Mouse (Mus musculus) cerebellum, adult 2 months (tissue): ENCODE data around the gene Vmn1r166. TPM values are rescaled to one million over a fixed set of nuclear protein-coding genes. Genes with fewer than 3 reads are reported as not detected.
"Not testable (repeated sequence)": the region's sequence is repeated elsewhere in the genome, so short reads cannot be mapped to it uniquely, and the experiment has no call there.

Experiments
- DNase-seq, 2 experiments: peaks; one replicate each; pipeline ENCODE4 v3.0.0; 2021
- H3K27ac ChIP-seq: fragments of 200-500 bp; 2 replicates; pipeline ENCODE4 v1.5.1; 2012; ENCODE audit warnings: low read length, control low read depth, inconsistent platforms; ENCODE audit not compliant: insufficient read depth
- H3K27me3 ChIP-seq: fragments of 200-500 bp; 2 replicates; pipeline ENCODE4 v1.6.1; 2012; ENCODE audit warnings: inconsistent platforms, mild to moderate bottlenecking, low read length, moderate library complexity; ENCODE audit not compliant: control insufficient read depth, insufficient read depth
- H3K4me1 ChIP-seq: fragments of 200-500 bp; 2 replicates; pipeline ENCODE4 v1.6.1; 2011; ENCODE audit warnings: low read length; ENCODE audit not compliant: control insufficient read depth, insufficient read depth
- H3K4me3 ChIP-seq: fragments of 200-500 bp; replicated peaks from 2 replicates; pipeline ENCODE3; 2011; ENCODE audit warnings: mild to moderate bottlenecking, low read depth, low read length, control low read depth; ENCODE audit not compliant: insufficient read depth
- WGBS: fragments of 180-500 bp; shearing (Covaris S2); methylation state at CpG from one replicate; pipeline ENCODE4 v1.1.7; 2018; 5-methylcytosine and 5-hydroxymethylcytosine counted together
- polyA plus RNA-seq: library from polyadenylated mRNA; depleted of rRNA; stranded (reverse); fragments of >200 nt; gene quantifications from 2 replicates; pipeline ENCODE4 v1.2.3, GENCODE M21; 2012; rRNA removed

The Vmn1r166 gene
- polyA plus RNA-seq: not detected in 2 replicates

DNA sequence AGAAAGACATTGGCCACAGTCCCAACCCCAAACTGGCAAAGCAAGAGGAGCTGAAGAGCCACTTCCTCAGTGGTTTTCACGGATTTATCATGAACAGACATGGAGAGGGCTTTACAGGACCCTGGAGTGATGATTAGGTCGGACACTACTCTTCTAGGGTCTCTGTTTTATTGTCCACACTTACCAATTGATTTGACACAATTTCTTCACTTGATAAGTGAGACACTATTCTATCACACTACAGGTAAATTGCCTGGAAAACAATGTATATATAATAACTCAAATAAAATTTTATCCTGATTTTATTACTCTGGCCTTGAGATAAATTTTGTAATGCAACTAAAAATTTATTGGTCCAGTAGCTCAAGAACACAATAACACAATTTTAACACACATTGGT lies at the start of gene Vmn1r166:
TSS of gene Vmn1r166 (minus strand) at position 101 of the 400 bp plus-strand sequence.
- DNase-seq: not testable (repeated sequence)

DNA sequence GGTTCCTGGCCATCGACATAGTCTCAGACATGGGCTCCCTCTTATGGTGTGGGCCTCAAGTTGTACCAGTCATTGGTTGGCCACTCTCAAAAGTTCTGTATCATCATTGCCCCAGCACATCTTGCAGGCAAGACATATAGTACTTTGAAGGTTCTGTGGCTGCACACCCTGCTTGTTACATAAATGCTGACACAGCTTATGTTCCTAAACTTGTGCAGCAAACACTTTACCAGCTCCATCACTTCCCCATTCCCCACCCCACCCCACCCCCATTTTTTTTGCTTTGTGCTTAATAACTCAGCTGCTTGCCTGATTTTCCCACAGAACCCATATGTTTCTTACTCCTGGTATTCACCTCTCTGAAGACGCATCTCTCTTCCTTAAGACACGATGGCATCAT lies 49.4 kb upstream of the Vmn1r166 start, which contains the start of gene Nlrp4e:
TSS of gene Nlrp4e (plus strand) at position 301 of the 400 bp plus-strand sequence.
- H3K27me3 ChIP-seq, H3K4me1 ChIP-seq, DNase-seq, H3K4me3 ChIP-seq, H3K27ac ChIP-seq: not testable (repeated sequence)
- WGBS: 74% methylated on average over 3 of the region's 3 CpGs

More for the DNA sequence above, at the start of gene Vmn1r166:
- not testable (repeated sequence) for H3K27me3 ChIP-seq, H3K4me1 ChIP-seq, H3K27ac ChIP-seq, H3K4me3 ChIP-seq
- WGBS: no CpG with 5 or more reads among the region's 2 CpGs

GRCm38 (mm10) chr7:23278800-23279199 lies 27.3 kb upstream of the Vmn1r166 start, which contains the start of gene Gm6902:
TSS of gene Gm6902 (minus strand) at chr7:23278900.
- H3K4me3 ChIP-seq, DNase-seq, H3K27me3 ChIP-seq, H3K4me1 ChIP-seq, H3K27ac ChIP-seq: not testable (repeated sequence)
- no CpG with 5 or more reads among the region's 2 CpGs for WGBS

- not testable (repeated sequence) for H3K4me1 ChIP-seq, H3K27ac ChIP-seq, H3K27me3 ChIP-seq, H3K4me3 ChIP-seq, DNase-seq
- no CpG with 5 or more reads among the region's 3 CpGs for WGBS
These were observed 34.5 kb downstream of the Vmn1r166 start, which contains the start of gene Vmn1r165 for GRCm38 (mm10) chr7:23217032-23217431. TSS of gene Vmn1r165 (plus strand) at chr7:23217332.

Other genes with a start within 250 kb of the Vmn1r166 start
- not detected in 2 replicates for gene Gm4216, start 231.8 kb downstream of the Vmn1r166 start, polyA plus RNA-seq
- not detected in 2 replicates for gene Vmn1r163, start 196.1 kb downstream of the Vmn1r166 start, polyA plus RNA-seq
- not detected in 2 replicates for gene Gm8720, start 184.2 kb downstream of the Vmn1r166 start, polyA plus RNA-seq
- not detected in 2 replicates for gene Gm10662, start 107.2 kb downstream of the Vmn1r166 start, polyA plus RNA-seq
- not detected in 2 replicates for gene Vmn1r165, start 34.4 kb downstream of the Vmn1r166 start, polyA plus RNA-seq
- gene Gm6902, start 27.2 kb upstream of the Vmn1r166 start, polyA plus RNA-seq: not detected in 2 replicates
- not detected in 2 replicates for gene Nlrp4e, start 49.5 kb upstream of the Vmn1r166 start, polyA plus RNA-seq
- gene Nlrp5, start 134.2 kb upstream of the Vmn1r166 start, polyA plus RNA-seq: not detected in 2 replicates